Mouse (Mus musculus): ENCODE measurements around the gene Sympk.

The Sympk gene

GRCm38 (mm10) chr7:19083701-19084100 is 59.5 kb downstream of the Sympk start, which contains the start of gene Dmpk:
Dmpk (plus strand) TSS chr7:19083849.
- no peak for DNase-seq (ENCODE audit: low read depth, low spot score)

GRCm38 (mm10) chr7:19084277-19084771 is 60.1 kb downstream of the Sympk start:
- no peak for DNase-seq (ENCODE audit: low read depth, low spot score)

DNA sequence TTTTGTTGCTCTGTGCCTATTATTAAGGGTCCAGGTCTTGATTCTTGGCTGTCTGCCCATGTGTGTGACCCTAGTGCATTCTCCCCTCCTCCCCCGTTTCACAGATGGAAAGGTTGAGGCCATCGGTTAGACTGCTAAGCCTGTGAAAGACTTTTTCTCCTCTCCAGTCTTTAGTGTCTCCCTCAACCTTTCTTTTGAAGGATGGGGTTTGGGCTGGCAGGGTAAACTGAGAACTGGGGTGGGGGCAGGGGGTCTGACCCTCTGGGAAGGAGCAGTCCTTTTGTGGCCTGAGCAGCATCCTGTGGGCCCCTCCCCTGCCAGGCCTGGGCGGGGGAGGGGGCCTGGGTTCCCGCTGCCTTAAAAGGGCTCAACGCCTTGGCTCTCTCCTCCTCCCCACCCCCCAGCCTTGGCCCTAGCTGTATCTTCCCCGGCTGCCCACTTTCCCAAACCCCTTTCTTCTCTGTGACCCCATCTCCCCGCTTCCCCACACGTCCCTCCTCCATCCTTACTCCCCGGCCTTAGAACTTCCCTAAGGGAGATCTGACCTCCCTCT is 60.8 kb downstream of the Sympk start:
- DNase-seq (ENCODE audit: low read depth, low spot score), result no peak

DNA sequence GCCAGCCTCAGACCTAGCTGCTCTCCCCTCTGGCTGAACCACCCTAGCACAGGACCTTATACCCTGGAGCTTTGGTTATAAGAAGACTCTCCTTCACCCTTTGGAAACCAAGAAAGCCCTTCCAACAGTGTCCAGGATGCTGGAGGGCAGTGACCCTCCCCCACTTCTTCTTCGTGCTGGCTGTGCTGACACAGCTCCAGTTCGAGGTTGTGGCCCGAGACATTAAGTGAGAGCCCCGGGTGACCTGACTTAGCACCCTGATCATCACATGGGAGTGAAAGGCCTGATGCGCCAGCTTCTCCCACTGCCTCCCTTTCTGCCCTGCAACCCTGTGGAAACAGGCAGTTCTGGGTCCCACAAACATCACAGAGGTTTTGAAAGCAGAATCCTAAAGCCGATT is 61.3 kb downstream of the Sympk start:
- DNase-seq (ENCODE audit: low read depth, low spot score), result no peak

DNA sequence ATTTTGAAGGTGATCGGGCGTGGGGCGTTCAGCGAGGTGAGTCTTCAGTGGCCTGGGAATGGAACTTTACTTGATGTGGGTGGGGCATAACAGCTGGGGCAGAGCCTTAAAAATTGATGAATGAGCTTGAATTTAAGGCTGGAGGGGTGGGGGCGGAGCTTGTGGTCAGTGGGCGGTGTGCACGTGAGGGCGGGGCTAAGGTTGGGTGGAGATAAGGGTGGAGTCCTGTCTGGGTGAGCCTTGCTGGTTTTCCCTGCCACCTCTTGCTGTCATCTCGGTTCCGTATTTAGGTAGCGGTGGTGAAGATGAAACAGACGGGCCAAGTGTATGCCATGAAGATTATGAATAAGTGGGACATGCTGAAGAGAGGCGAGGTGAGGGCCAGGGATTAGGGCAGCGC is 61.9 kb downstream of the Sympk start:
- peak; percentile 31 for DNase-seq (ENCODE audit: low read depth, low spot score)

DNA sequence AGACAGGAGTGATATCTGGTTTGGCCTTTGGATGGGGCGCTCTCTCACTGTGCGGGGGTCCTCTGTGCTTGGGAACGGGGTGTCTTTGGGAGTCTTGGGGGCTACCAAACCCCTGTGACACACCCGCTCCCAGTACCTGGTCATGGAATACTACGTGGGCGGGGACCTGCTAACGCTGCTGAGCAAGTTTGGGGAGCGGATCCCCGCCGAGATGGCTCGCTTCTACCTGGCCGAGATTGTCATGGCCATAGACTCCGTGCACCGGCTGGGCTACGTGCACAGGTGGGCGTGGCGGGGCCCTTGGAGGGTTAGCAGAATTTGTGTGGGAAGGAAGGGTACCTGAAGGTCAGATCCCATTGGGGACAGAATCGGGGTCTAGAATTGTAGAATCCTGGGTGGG is 62.6 kb downstream of the Sympk start:
- DNase-seq (ENCODE audit: low read depth, low spot score), result no peak

- DNase-seq (ENCODE audit: low read depth, low spot score), result peak; percentile 70
These were observed 64.6 kb downstream of the Sympk start for GRCm38 (mm10) chr7:19088813-19089212.

GRCm38 (mm10) chr7:19091913-19092312 is 67.7 kb downstream of the Sympk start:
- no peak for DNase-seq (ENCODE audit: low read depth, low spot score)

GRCm38 (mm10) chr7:19092381-19093173 is 68.4 kb downstream of the Sympk start:
- DNase-seq (ENCODE audit: low read depth, low spot score), result no peak

GRCm38 (mm10) chr7:19093174-19093521 is 69.0 kb downstream of the Sympk start:
- DNase-seq (ENCODE audit: low read depth, low spot score), result peak; percentile 67

GRCm38 (mm10) chr7:19093537-19094385 is 69.6 kb downstream of the Sympk start:
- peak; percentile 90 for DNase-seq (ENCODE audit: low read depth, low spot score)

- DNase-seq (ENCODE audit: low read depth, low spot score), result no peak
These were observed 70.3 kb downstream of the Sympk start, which contains the start of gene Six5 for GRCm38 (mm10) chr7:19094471-19094825. Six5 (plus strand) TSS chr7:19094594.

DNA sequence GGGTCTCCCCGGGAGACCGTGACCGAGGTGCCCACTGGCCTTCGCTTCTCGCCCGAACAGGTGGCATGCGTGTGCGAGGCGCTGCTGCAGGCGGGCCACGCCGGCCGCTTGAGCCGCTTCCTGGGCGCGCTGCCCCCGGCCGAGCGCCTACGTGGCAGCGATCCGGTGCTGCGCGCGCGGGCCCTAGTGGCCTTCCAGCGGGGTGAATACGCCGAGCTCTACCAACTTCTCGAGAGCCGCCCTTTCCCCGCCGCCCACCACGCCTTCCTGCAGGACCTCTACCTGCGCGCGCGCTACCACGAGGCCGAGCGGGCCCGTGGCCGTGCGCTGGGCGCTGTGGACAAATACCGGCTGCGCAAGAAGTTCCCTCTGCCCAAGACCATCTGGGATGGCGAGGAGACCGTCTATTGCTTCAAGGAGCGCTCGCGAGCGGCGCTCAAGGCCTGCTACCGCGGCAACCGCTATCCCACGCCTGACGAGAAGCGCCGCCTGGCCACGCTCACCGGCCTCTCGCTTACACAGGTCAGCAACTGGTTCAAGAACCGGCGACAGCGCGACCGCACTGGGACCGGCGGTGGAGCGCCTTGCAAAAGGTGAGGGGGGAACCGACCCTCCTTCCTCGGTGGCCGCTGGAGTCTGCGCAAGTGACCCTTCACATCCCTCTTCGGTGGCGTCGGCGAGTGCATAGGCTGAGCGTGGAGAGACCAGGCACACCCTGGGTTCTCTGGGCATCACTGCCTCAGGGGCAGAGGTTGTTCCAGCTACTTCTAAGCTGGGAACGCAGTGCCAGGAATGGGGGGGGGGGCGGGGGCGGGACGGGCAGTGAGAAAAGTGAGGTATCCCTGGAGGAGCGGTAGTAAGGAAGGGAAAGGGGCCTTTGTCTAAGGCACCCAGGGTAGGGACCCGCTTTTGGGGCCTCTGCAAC is 70.9 kb downstream of the Sympk start:
- peak; percentile 44 for DNase-seq (ENCODE audit: low read depth, low spot score)

DNA sequence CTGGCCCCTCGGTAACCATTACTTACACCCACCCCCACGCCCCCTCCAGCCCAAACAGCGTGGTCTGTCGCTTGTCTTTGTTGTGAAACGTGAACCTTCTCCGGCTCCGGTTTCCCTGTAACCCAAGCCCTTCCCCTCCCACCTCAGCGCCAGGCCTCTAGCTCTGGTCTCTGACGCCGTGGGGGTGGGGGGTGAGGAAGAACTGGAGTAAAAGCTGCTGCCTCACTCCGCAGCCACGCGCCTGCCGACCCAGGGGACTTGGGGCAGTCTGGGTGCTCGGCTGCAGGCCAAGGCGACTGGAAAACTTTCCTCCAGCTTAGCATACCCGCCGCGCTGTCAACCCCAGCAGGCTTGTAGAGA is 71.6 kb downstream of the Sympk start:
- DNase-seq (ENCODE audit: low read depth, low spot score), result no peak

DNA sequence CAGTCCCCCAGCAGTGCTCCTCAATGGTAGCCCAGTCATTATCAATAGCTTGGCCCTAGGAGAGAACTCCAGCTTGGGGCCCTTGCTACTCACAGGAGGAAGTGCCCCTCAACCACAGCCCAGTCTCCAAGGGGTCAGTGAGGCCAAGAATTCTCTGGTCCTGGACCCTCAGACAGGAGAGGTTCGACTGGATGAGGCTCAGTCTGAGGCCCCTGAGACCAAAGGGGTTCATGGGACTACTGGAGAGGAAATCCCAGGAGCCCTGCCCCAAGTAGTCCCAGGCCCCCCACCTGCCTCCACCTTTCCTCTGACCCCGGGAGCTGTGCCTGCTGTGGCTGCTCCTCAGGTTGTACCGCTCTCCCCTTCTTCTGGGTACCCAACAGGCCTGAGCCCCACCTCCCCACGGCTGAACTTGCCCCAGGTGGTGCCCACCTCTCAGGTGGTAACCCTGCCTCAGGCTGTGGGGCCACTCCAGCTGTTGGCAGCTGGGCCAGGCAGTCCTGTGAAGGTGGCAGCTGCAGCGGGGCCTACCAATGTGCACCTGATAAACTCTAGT is 72.3 kb downstream of the Sympk start:
- DNase-seq (ENCODE audit: low read depth, low spot score), result no peak

DNA sequence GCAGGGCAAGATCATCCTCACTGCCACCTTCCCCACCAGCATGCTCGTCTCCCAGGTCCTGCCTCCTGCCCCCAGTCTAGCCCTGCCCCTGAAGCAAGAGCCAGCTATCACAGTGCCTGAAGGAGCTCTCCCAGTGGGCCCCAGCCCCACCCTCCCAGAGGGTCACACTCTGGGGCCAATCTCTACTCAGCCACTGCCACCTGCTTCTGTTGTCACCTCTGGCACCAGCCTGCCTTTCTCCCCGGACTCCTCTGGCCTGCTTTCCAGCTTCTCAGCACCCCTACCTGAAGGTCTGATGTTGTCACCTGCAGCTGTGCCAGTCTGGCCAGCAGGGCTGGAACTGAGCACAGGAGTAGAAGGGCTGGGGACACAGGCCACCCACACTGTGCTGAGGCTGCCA is 73.0 kb downstream of the Sympk start:
- no peak for DNase-seq (ENCODE audit: low read depth, low spot score)

- no peak for DNase-seq (ENCODE audit: low read depth, low spot score)
These were observed 73.7 kb downstream of the Sympk start for GRCm38 (mm10) chr7:19097863-19098262.

- no peak for DNase-seq (ENCODE audit: low read depth, low spot score)
These were observed 74.6 kb downstream of the Sympk start for GRCm38 (mm10) chr7:19098811-19099210.

DNA sequence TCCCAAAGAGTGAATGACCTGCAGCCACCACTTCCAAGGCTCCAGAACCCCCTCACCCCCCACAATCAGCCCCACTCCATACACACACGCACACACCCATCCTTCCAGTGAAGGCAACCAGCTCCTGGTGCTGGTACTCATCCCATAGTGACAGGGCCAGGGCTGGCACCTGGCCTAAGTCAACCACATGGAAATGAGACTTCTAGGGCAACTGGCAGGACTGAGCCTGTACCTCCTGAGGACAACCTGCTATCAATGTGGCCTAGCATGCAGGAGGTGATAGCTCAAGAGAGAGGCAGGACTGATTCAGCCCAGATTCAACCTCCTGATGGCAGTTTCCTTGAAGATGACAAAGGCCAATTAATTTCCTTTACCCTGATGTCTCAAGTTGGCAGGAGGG is 76.1 kb downstream of the Sympk start:
- no peak for DNase-seq (ENCODE audit: low read depth, low spot score)

- DNase-seq (ENCODE audit: low read depth, low spot score), result no peak
These were observed 79.6 kb downstream of the Sympk start for GRCm38 (mm10) chr7:19103741-19104140.
